Mouse (Mus musculus) thymus, postnatal 0 days (tissue): ENCODE results near the gene Spint5. TPM values are rescaled to one million over a fixed set of nuclear protein-coding genes. Genes with fewer than 3 reads are reported as not detected.

ENCODE experiments used
- polyA plus RNA-seq: library from polyadenylated mRNA; unstranded; fragments of >200 nt; fragmentation: Nextera tagmentation; extraction: Ambion mirVana; gene quantifications from 2 replicates; pipeline ENCODE4 v1.2.1, GENCODE M21; 2015

The Spint5 gene
- polyA plus RNA-seq, 1 experiment from 2014 or later: not detected

Other genes with a start within 250 kb of the Spint5 start
- gene Trp53tg5, start 241.6 kb upstream of the Spint5 start, polyA plus RNA-seq: not detected in 2 replicates
- gene Dbndd2, start 229.2 kb upstream of the Spint5 start, polyA plus RNA-seq: 12.6 and 15.3 TPM in 2 replicates
- gene Pigt, start 217.8 kb upstream of the Spint5 start, polyA plus RNA-seq: 47.2 and 51.1 TPM in 2 replicates
- 51.3 and 53.4 TPM in 2 replicates for gene Wfdc2, start 152.9 kb upstream of the Spint5 start, polyA plus RNA-seq
- gene Spint3, start 141.8 kb upstream of the Spint5 start, polyA plus RNA-seq: not detected in 2 replicates
- not detected in 2 replicates for gene Wfdc6a, start 129.9 kb upstream of the Spint5 start, polyA plus RNA-seq
- gene Eppin, start 121.7 kb upstream of the Spint5 start, polyA plus RNA-seq: not detected in 2 replicates
- gene Wfdc6b, start 101.8 kb upstream of the Spint5 start, polyA plus RNA-seq: not detected in 2 replicates
- not detected in 2 replicates for gene Wfdc8, start 101.7 kb upstream of the Spint5 start, polyA plus RNA-seq
- gene Wfdc16, start 76.5 kb upstream of the Spint5 start, polyA plus RNA-seq: not detected in 2 replicates
- gene Wfdc10, start 59.3 kb upstream of the Spint5 start, polyA plus RNA-seq: 0.42 TPM in 1 of 2 replicates, not detected in the other
- gene Wfdc9, start 58.7 kb upstream of the Spint5 start, polyA plus RNA-seq: not detected in 2 replicates
- not detected in 2 replicates for gene Wfdc11, start 41.2 kb upstream of the Spint5 start, polyA plus RNA-seq
- gene Wfdc13, start 30.2 kb upstream of the Spint5 start, polyA plus RNA-seq: not detected in 2 replicates
- not detected in 2 replicates for gene Spint4, start 16.8 kb upstream of the Spint5 start, polyA plus RNA-seq
- gene Wfdc3, start 30.6 kb downstream of the Spint5 start, polyA plus RNA-seq: 0.49 and 0.56 TPM in 2 replicates
- 70.4 and 85.2 TPM in 2 replicates for gene Dnttip1, start 30.7 kb downstream of the Spint5 start, polyA plus RNA-seq
- 379 and 497 TPM in 2 replicates for gene Ube2c, start 54.6 kb downstream of the Spint5 start, polyA plus RNA-seq
- 5.8 and 10.7 TPM in 2 replicates for gene Tnnc2, start 64.7 kb downstream of the Spint5 start, polyA plus RNA-seq
- 7.0 and 7.7 TPM in 2 replicates for gene Snx21, start 70.5 kb downstream of the Spint5 start, polyA plus RNA-seq
- gene Acot8, start 89.6 kb downstream of the Spint5 start, polyA plus RNA-seq: 30.0 and 31.1 TPM in 2 replicates
- 7.1 TPM in 2 replicates for gene Zswim3, start 89.8 kb downstream of the Spint5 start, polyA plus RNA-seq
- gene Zswim1, start 107.4 kb downstream of the Spint5 start, polyA plus RNA-seq: 8.7 and 9.1 TPM in 2 replicates
- gene Spata25, start 113.2 kb downstream of the Spint5 start, polyA plus RNA-seq: 0.17 and 0.85 TPM in 2 replicates
- gene Ctsa, start 117.6 kb downstream of the Spint5 start, polyA plus RNA-seq: 154 and 164 TPM in 2 replicates
- 5.3 and 5.9 TPM in 2 replicates for gene Neurl2, start 118.2 kb downstream of the Spint5 start, polyA plus RNA-seq
- gene Pltp, start 142.4 kb downstream of the Spint5 start, polyA plus RNA-seq: 424 and 433 TPM in 2 replicates
- gene Pcif1, start 164.0 kb downstream of the Spint5 start, polyA plus RNA-seq: 92.5 and 107 TPM in 2 replicates
- gene Zfp335, start 196.5 kb downstream of the Spint5 start, polyA plus RNA-seq: 8.6 and 9.5 TPM in 2 replicates
- 47.8 and 53.2 TPM in 2 replicates for gene Mmp9, start 225.5 kb downstream of the Spint5 start, polyA plus RNA-seq
- 0.26 and 0.30 TPM in 2 replicates for gene Slc12a5, start 245.5 kb downstream of the Spint5 start, polyA plus RNA-seq